Mouse (Mus musculus) cortical plate, adult 2 months (tissue): ENCODE measurements at regions not wholly inside any gene's neighbourhood (a gene's known extent, or its start where the extent isn't known, plus 50 kb on each side); places are given as distances from the start of the nearest gene placed in this dataset.

ENCODE experiments used
- CTCF ChIP-seq: fragments of 200-500 bp; IDR thresholded peaks from 2 replicates; pipeline ENCODE4 v1.5.1; 2011; ENCODE audit warnings: mild to moderate bottlenecking, control low read depth, low read length; ENCODE audit not compliant: insufficient read depth; ENCODE audit errors: extremely low read depth
- POLR2A ChIP-seq: fragments of 200-500 bp; IDR thresholded peaks from 2 replicates; pipeline ENCODE4 v1.6.1; 2011; ENCODE audit warnings: mild to moderate bottlenecking, low read length, control low read depth; ENCODE audit not compliant: insufficient read depth; ENCODE audit errors: extremely low read depth

DNA sequence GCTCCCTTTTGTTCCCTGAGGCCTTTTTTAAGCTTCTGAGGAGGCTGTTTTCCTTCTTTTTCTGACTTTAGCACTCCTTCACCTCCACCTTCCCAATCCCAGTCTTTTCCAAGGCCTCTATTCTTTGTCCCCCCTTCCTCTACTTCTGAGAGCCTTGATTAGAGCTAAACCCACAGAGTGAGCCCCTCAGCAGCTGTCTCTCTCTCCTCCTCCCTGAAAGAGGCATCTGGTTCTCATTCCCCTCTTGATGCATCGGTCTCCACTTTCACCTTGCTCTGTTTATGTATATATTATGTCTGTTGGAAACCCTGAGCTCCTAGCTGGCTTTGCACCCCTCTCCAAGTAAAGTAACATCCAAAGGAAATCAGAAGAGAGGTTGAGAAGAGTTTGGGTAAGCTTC lies 224.6 kb upstream of the Osr1 start:
- no peak for TF ChIP-seq POLR2A
- no peak for TF ChIP-seq CTCF
